Mouse (Mus musculus): ENCODE data around the gene Eif5a. TPM values are rescaled to one million over a fixed set of nuclear protein-coding genes. Genes with fewer than 3 reads are reported as not detected.
A peak's percentile ranks its signal among the peaks of the same experiment; 100 is the strongest.
"Not testable (repeated sequence)": the region's sequence is repeated elsewhere in the genome, so short reads cannot be mapped to it uniquely, and the experiment has no call there.

Gene Eif5a
- polyA plus RNA-seq, 1 experiment from 2014 or later: 1,022 TPM

DNA sequence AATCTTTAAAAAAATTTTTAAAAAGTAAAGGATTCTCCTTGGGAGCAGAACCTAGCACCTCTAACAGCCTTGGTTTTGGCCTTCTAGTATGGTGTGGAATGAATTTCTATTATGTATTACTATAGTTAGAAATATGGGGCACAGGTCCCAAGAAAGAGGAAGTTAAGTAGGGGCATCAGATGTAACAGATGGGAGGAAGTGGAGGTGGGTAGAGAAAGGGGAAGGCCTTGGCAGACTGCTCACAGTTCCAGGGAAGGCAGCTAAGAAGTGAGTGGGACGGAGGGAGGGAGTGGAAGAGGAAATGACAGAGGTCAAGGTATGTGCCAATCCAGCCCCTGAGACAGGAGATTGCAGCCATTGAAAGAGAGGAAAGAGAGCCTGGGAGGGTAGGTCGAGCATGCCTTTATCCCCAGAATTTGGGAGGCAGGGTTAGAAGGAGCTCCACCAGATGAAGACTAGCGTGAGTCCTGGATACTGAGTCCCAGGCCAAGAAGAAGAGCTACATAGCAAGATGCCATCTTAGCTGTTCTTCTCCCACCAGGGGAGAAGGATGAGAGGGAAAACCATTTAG lies 9.3 kb upstream of the Eif5a start:
- no peak overlapping the region for H3K4me2 ChIP-seq

GRCm38 (mm10) chr11:69930176-69930575 lies 8.4 kb upstream of the Eif5a start:
- not testable (repeated sequence) for H3K9ac ChIP-seq; H3K4me2 ChIP-seq; H3K4me1 ChIP-seq; H3K27ac ChIP-seq; ATAC-seq (replicated peaks); H3K9me3 ChIP-seq; H3K36me3 ChIP-seq (replicated peaks); H3K27me3 ChIP-seq (replicated peaks); H3K4me3 ChIP-seq
- WGBS: 87% methylated on average over 8 of the region's 8 CpGs

More for the DNA sequence above, 9.3 kb upstream of the Eif5a start:
- no peaks in the 10 kb centered on the region for H3K9me3 ChIP-seq
- no peak for ATAC-seq (replicated peaks)
- H3K4me3 ChIP-seq: no peak overlapping the region
- peaks cover 11% of the 10 kb centered on the region for H3K4me1 ChIP-seq
- 0 out of 2 replicates have a peak, but pooled peaks cover 6% of the 10 kb centered on the region for H3K27me3 ChIP-seq (replicated peaks)
- H3K36me3 ChIP-seq (replicated peaks): no peaks in the 10 kb centered on the region
- H3K9ac ChIP-seq: no peak overlapping the region
- no peak overlapping the region for H3K27ac ChIP-seq
- WGBS: 74% methylated on average over 3 of the region's 3 CpGs

- H3K9ac ChIP-seq: no peak overlapping the region
- ATAC-seq (replicated peaks): no peak
- 89% methylated on average over 4 of the region's 4 CpGs for WGBS
These were observed 8.0 kb upstream of the Eif5a start for GRCm38 (mm10) chr11:69929712-69930111.

DNA sequence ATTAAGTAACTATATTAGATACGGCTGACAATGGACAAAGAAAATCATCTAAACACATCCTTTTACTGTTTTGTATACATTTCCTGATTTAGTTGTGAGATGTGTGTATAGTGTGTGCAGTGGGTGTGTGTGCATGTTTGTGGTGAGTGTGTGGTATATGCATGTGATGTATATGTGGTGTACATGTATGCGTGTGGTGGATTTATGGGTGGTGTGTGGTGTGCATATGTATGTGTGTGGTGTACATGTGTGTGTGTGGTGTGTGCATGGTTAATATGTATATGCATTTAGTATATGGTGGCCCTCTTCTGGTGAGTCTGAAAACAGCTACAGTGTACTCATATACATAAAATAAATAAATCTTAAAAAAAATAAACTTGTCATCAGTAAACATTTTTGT lies 5.7 kb upstream of the Eif5a start:
- Histone ChIP-seq H3K4me2 (no peak overlapping the region), H3K9me3 (no peaks in the 10 kb centered on the region), H3K36me3 (replicated peaks) (no peaks in the 10 kb centered on the region), H3K4me3 (no peak overlapping the region), H3K4me1 (peaks cover 5% of the 10 kb centered on the region), H3K27me3 (replicated peaks) (no peaks in the 10 kb centered on the region), H3K9ac (no peak overlapping the region), H3K27ac (no peak overlapping the region)
- no peak for ATAC-seq (replicated peaks)
- 99% methylated on average over 2 of the region's 2 CpGs for WGBS

More at GRCm38 (mm10) chr11:69929712-69930111, 8.0 kb upstream of the Eif5a start:
- Histone ChIP-seq H3K4me3 (no peak overlapping the region), H3K4me1 (peaks cover 3% of the 10 kb centered on the region; the same call in 1 of the 2 replicates), H3K9me3 (no peaks in the 10 kb centered on the region), H3K27ac (no peak overlapping the region), H3K27me3 (replicated peaks) (no peaks in the 10 kb centered on the region), H3K4me2 (no peak overlapping the region), H3K36me3 (replicated peaks) (no peaks in the 10 kb centered on the region)

- Histone ChIP-seq H3K27ac (peak overlapping the region; percentile 23; the same call in 1 of the 2 replicates), H3K4me3 (no peak overlapping the region), H3K36me3 (replicated peaks) (peaks cover 8% of the 10 kb centered on the region; the same call in 1 of the 2 replicates), H3K9ac (no peak overlapping the region; the same call in 1 of the 2 replicates), H3K27me3 (replicated peaks) (no peaks in the 10 kb centered on the region), H3K9me3 (no peaks in the 10 kb centered on the region), H3K4me1 (peaks cover 30% of the 10 kb centered on the region), H3K4me2 (no peak overlapping the region)
- ATAC-seq (replicated peaks): no peak
- 73% methylated on average over 3 of the region's 3 CpGs for WGBS
These were observed 1.0 kb upstream of the Eif5a start for GRCm38 (mm10) chr11:69922796-69923195.

DNA sequence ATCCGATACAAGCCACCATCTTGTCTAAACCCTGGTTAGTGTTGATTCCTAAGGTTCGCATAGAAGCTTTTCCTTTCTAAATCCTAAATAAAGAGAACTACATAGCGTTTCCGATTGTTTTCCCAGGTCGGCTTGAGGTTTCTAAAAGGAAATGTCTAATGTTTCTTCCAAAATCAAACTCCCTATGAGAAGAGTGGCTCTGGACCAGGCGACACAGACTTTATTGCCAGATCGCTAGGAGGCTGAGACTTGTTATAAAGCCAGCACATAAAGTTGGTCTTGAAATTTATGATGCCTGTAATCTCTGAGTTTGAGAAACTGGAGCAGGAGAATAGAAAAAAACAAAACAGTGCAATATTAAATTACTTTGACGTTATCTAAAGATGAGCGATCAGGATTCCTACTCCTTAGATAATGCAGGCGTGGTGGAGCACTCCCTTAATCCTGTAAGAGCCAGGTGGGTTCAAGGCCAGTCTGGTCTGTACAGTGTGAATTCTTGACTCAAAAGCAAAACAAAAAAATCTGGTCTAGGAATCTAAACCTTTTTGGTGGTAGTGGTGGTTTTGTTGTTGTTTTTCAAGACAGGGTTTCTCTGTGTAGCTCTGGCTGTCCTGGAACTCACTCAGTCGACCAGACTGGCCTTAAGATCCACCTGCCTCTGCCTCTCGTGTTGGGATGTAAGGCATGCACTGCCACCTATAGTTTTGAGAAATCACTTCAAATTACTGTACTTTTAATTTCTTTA lies 426 bp upstream of the Eif5a start:
- peak overlapping the region; percentile 90 for H3K27ac ChIP-seq
- no peak for ATAC-seq (replicated peaks)
- H3K27me3 ChIP-seq (replicated peaks): no peaks in the 10 kb centered on the region
- no peaks in the 10 kb centered on the region for H3K9me3 ChIP-seq
- peaks cover 14% of the 10 kb centered on the region; the same call in 1 of the 2 replicates for H3K36me3 ChIP-seq (replicated peaks)
- H3K4me2 ChIP-seq: peak overlapping the region; percentile 81
- peaks cover 30% of the 10 kb centered on the region for H3K4me1 ChIP-seq
- 3% methylated on average over 12 of the region's 12 CpGs for WGBS
- H3K9ac ChIP-seq: peak overlapping the region; percentile 40
- peak overlapping the region; percentile 83 for H3K4me3 ChIP-seq

GRCm38 (mm10) chr11:69920266-69921031 lies 1.3 kb downstream of the Eif5a start:
- ATAC-seq (replicated peaks): peak; percentile 43
- Histone ChIP-seq H3K4me1 (peaks cover 37% of the 10 kb centered on the region), H3K36me3 (replicated peaks) (peaks cover 32% of the 10 kb centered on the region; the same call in 1 of the 2 replicates), H3K27ac (peak overlapping the region; percentile 90), H3K9ac (peak overlapping the region; percentile 89), H3K9me3 (no peaks in the 10 kb centered on the region), H3K27me3 (replicated peaks) (no peaks in the 10 kb centered on the region), H3K4me2 (peak overlapping the region; percentile 81), H3K4me3 (peak overlapping the region; percentile 83)
- WGBS: under 1% methylated on average over 63 of the region's 65 CpGs

GRCm38 (mm10) chr11:69919661-69920265 lies 2.0 kb downstream of the Eif5a start:
- Histone ChIP-seq H3K9ac (peak overlapping the region; percentile 89), H3K9me3 (no peaks in the 10 kb centered on the region), H3K27ac (peak overlapping the region; percentile 90), H3K36me3 (replicated peaks) (peaks cover 34% of the 10 kb centered on the region; the same call in 1 of the 2 replicates), H3K4me3 (peak overlapping the region; percentile 83), H3K4me1 (peaks cover 43% of the 10 kb centered on the region), H3K27me3 (replicated peaks) (no peaks in the 10 kb centered on the region), H3K4me2 (peak overlapping the region; percentile 81)
- 2% methylated on average over 17 of the region's 17 CpGs for WGBS
- no peak for ATAC-seq (replicated peaks)

GRCm38 (mm10) chr11:69919053-69919452 lies 2.7 kb downstream of the Eif5a start:
- no peak for ATAC-seq (replicated peaks)
- peaks cover 50% of the 10 kb centered on the region for H3K4me1 ChIP-seq
- H3K9ac ChIP-seq: peak overlapping the region; percentile 89
- WGBS: 88% methylated on average over 9 of the region's 9 CpGs
- H3K4me2 ChIP-seq: peak overlapping the region; percentile 81
- no peaks in the 10 kb centered on the region for H3K9me3 ChIP-seq
- no peaks in the 10 kb centered on the region for H3K27me3 ChIP-seq (replicated peaks)
- H3K27ac ChIP-seq: peak overlapping the region; percentile 90; the same call in 1 of the 2 replicates
- peaks cover 34% of the 10 kb centered on the region; the same call in 1 of the 2 replicates for H3K36me3 ChIP-seq (replicated peaks)
- peak overlapping the region; percentile 83; the same call in 1 of the 2 replicates for H3K4me3 ChIP-seq

- Histone ChIP-seq H3K4me3 (no peak overlapping the region), H3K4me1 (peaks cover 55% of the 10 kb centered on the region), H3K9me3 (no peaks in the 10 kb centered on the region), H3K36me3 (replicated peaks) (peaks cover 34% of the 10 kb centered on the region; the same call in 1 of the 2 replicates), H3K27ac (no peak overlapping the region), H3K9ac (no peak overlapping the region), H3K4me2 (no peak overlapping the region), H3K27me3 (replicated peaks) (no peaks in the 10 kb centered on the region)
- WGBS: 86% methylated on average over 5 of the region's 5 CpGs
- no peak for ATAC-seq (replicated peaks)
These were observed 3.6 kb downstream of the Eif5a start for GRCm38 (mm10) chr11:69918118-69918517.

GRCm38 (mm10) chr11:69917379-69917948 lies 4.3 kb downstream of the Eif5a start:
- 90% methylated on average over 8 of the region's 8 CpGs for WGBS
- ATAC-seq (replicated peaks): no peak

More at GRCm38 (mm10) chr11:69917379-69917948, 4.3 kb downstream of the Eif5a start:
- peaks cover 38% of the 10 kb centered on the region; the same call in 1 of the 2 replicates for H3K36me3 ChIP-seq (replicated peaks)
- H3K4me3 ChIP-seq: no peak overlapping the region
- H3K27ac ChIP-seq: no peak overlapping the region
- H3K9me3 ChIP-seq: no peaks in the 10 kb centered on the region
- peaks cover 52% of the 10 kb centered on the region for H3K4me1 ChIP-seq
- H3K4me2 ChIP-seq: no peak overlapping the region
- H3K9ac ChIP-seq: no peak overlapping the region
- no peaks in the 10 kb centered on the region for H3K27me3 ChIP-seq (replicated peaks)

Measured in midbrain, embryonic 15.5 days (tissue).